Mouse (Mus musculus) forebrain, postnatal 0 days (tissue): Measurements from ENCODE around the gene Grk5. TPM values are rescaled to one million over a fixed set of nuclear protein-coding genes. Genes with fewer than 3 reads are reported as not detected.
A peak's percentile ranks its signal among the peaks of the same experiment; 100 is the strongest.

ENCODE experiments used
- ATAC-seq: fragments of 200-750 bp; cut with Nextera tagmentation; 2 replicates; pipeline ENCODE4 v1.8.0; 2017; ENCODE audit warnings: mild to moderate bottlenecking, moderate library complexity
- DNase-seq: peaks from one replicate; pipeline ENCODE4 v3.0.0-alpha.2; 2015
- H3K27ac ChIP-seq: fragments of 300-500 bp; sonication (generic); 2 replicates; pipeline ENCODE4 v1.5.1; 2014; ENCODE audit warnings: low read depth, mild to moderate bottlenecking, antibody characterized with exemption, low read length, moderate library complexity, mixed read lengths
- H3K27me3 ChIP-seq: fragments of 300-500 bp; sonication (generic); 2 replicates; pipeline ENCODE4 v1.6.1; 2014; ENCODE audit warnings: mild to moderate bottlenecking, low read length, mixed read lengths; ENCODE audit not compliant: insufficient read depth
- H3K36me3 ChIP-seq: fragments of 300-500 bp; sonication (generic); 2 replicates; pipeline ENCODE4 v1.6.1; 2014; ENCODE audit warnings: mild to moderate bottlenecking, moderate library complexity; ENCODE audit not compliant: insufficient read depth
- H3K4me1 ChIP-seq: fragments of 300-500 bp; sonication (generic); 2 replicates; pipeline ENCODE4 v1.6.1; 2014; ENCODE audit warnings: antibody characterized with exemption; ENCODE audit not compliant: insufficient read depth
- H3K4me2 ChIP-seq: fragments of 300-500 bp; sonication (generic); 2 replicates; pipeline ENCODE4 v1.6.1; 2014; ENCODE audit warnings: low read depth, mild to moderate bottlenecking, moderate library complexity
- H3K4me3 ChIP-seq: fragments of 300-500 bp; sonication (generic); 2 replicates; pipeline ENCODE4 v1.5.1; 2014; ENCODE audit warnings: low read depth, low read length, mixed read lengths
- H3K9ac ChIP-seq: fragments of 300-500 bp; sonication (generic); 2 replicates; pipeline ENCODE4 v1.6.1; 2014; ENCODE audit warnings: mild to moderate bottlenecking
- H3K9me3 ChIP-seq: fragments of 300-500 bp; sonication (generic); 2 replicates; pipeline ENCODE4 v1.6.1; 2016; ENCODE audit warnings: low read length
- CTCF ChIP-seq: sonication (generic); IDR thresholded peaks from 2 replicates; pipeline ENCODE4 v1.5.1; 2016; ENCODE audit warnings: antibody characterized with exemption, control low read depth, low read depth
- WGBS: fragments of 180-500 bp; shearing (Covaris S2); extraction: QIAGEN DNeasy Blood & Tissue Kit; methylation state at CpG from one replicate; pipeline ENCODE4 v1.1.7; 2014; 5-methylcytosine and 5-hydroxymethylcytosine counted together
- polyA plus RNA-seq: library from polyadenylated mRNA; unstranded; fragments of >200 nt; fragmentation: Nextera tagmentation; extraction: Ambion mirVana; gene quantifications from 2 replicates; pipeline ENCODE4 v1.2.1, GENCODE M21; 2015
- total RNA-seq: library from RNA; depleted of rRNA; stranded (reverse); fragments of >200 nt; gene quantifications from 2 replicates; pipeline ENCODE4 v1.2.3, GENCODE M21; 2014

The Grk5 gene
- total and polyA plus RNA-seq, 2 experiments from 2014 or later = 1.3 to 10.4 TPM

GRCm38 (mm10) chr19:60890391-60891122 lies 1.0 kb downstream of the Grk5 start:
- DNase-seq = no peak

GRCm38 (mm10) chr19:60891123-60891470 lies 1.5 kb downstream of the Grk5 start:
- no peak overlapping the region for H3K27ac ChIP-seq
- H3K9ac ChIP-seq = peak overlapping the region; percentile 31; the same call in 1 of the 2 replicates
- no peaks in the 10 kb centered on the region for H3K27me3 ChIP-seq

More at GRCm38 (mm10) chr19:60890391-60891122, 1.0 kb downstream of the Grk5 start:
- WGBS = 3% methylated on average over 41 of the region's 41 CpGs
- H3K4me3 ChIP-seq = peak overlapping the region; percentile 61
- H3K4me2 ChIP-seq = peak overlapping the region; percentile 65
- peak overlapping the region; percentile 90 for H3K27ac ChIP-seq
- peak overlapping the region; percentile 68 for H3K9ac ChIP-seq
- H3K9me3 ChIP-seq = no peaks in the 10 kb centered on the region
- ATAC-seq = peak; percentile 18
- no peak for TF ChIP-seq CTCF
- no peaks in the 10 kb centered on the region for H3K27me3 ChIP-seq
- H3K4me1 ChIP-seq = 0 out of 2 replicates have a peak, but pooled peaks cover 7% of the 10 kb centered on the region
- H3K36me3 ChIP-seq = no peaks in the 10 kb centered on the region

GRCm38 (mm10) chr19:60891934-60892547 lies 2.5 kb downstream of the Grk5 start:
- Histone ChIP-seq H3K27me3 (no peaks in the 10 kb centered on the region), H3K9me3 (no peaks in the 10 kb centered on the region), H3K36me3 (no peaks in the 10 kb centered on the region), H3K9ac (no peak overlapping the region), H3K27ac (no peak overlapping the region), H3K4me3 (peak overlapping the region; percentile 61; the same call in 1 of the 2 replicates), H3K4me2 (peak overlapping the region; percentile 65), H3K4me1 (0 out of 2 replicates have a peak, but pooled peaks cover 7% of the 10 kb centered on the region)
- no peak for ATAC-seq
- 34% methylated on average over 1 of the region's 1 CpGs for WGBS
- peak; percentile 15 for DNase-seq
- peak; percentile 68 for TF ChIP-seq CTCF

More at GRCm38 (mm10) chr19:60891123-60891470, 1.5 kb downstream of the Grk5 start:
- no peak for TF ChIP-seq CTCF
- H3K36me3 ChIP-seq = no peaks in the 10 kb centered on the region
- H3K4me2 ChIP-seq = peak overlapping the region; percentile 65
- DNase-seq (peak; percentile 34), ATAC-seq (no peak)
- no peaks in the 10 kb centered on the region for H3K9me3 ChIP-seq
- H3K4me1 ChIP-seq = 0 out of 2 replicates have a peak, but pooled peaks cover 7% of the 10 kb centered on the region
- 4% methylated on average over 4 of the region's 5 CpGs for WGBS
- peak overlapping the region; percentile 61 for H3K4me3 ChIP-seq

- no peak overlapping the region for H3K9ac ChIP-seq
Observed at GRCm38 (mm10) chr19:60895251-60895880, 5.8 kb downstream of the Grk5 start.

GRCm38 (mm10) chr19:60903139-60903538 lies 13.6 kb downstream of the Grk5 start:
- H3K9me3 ChIP-seq = no peaks in the 10 kb centered on the region
- no peak overlapping the region for H3K27ac ChIP-seq
- WGBS = 87% methylated on average over 1 of the region's 1 CpGs
- H3K4me3 ChIP-seq = no peak overlapping the region
- no peaks in the 10 kb centered on the region for H3K36me3 ChIP-seq
- no peaks in the 10 kb centered on the region for H3K4me1 ChIP-seq
- no peak for TF ChIP-seq CTCF
- H3K4me2 ChIP-seq = no peak overlapping the region
- ATAC-seq (no peak), DNase-seq (no peak)
- H3K27me3 ChIP-seq = no peaks in the 10 kb centered on the region
- H3K9ac ChIP-seq = no peak overlapping the region

More at GRCm38 (mm10) chr19:60895251-60895880, 5.8 kb downstream of the Grk5 start:
- no peak for TF ChIP-seq CTCF
- no peaks in the 10 kb centered on the region for H3K36me3 ChIP-seq
- no peaks in the 10 kb centered on the region for H3K9me3 ChIP-seq
- H3K27me3 ChIP-seq = no peaks in the 10 kb centered on the region
- H3K27ac ChIP-seq = no peak overlapping the region
- no peak overlapping the region for H3K4me2 ChIP-seq
- DNase-seq = no peak
- no peak overlapping the region for H3K4me3 ChIP-seq
- WGBS = 26% methylated on average over 3 of the region's 3 CpGs
- H3K4me1 ChIP-seq = 0 out of 2 replicates have a peak, but pooled peaks cover 7% of the 10 kb centered on the region
- no peak for ATAC-seq

GRCm38 (mm10) chr19:60903971-60904370 lies 14.4 kb downstream of the Grk5 start:
- TF ChIP-seq CTCF = no peak
- 69% methylated on average over 1 of the region's 1 CpGs for WGBS
- DNase-seq = no peak
- H3K27ac ChIP-seq = no peak overlapping the region
- H3K9me3 ChIP-seq = no peaks in the 10 kb centered on the region
- no peak overlapping the region for H3K4me2 ChIP-seq
- H3K4me3 ChIP-seq = no peak overlapping the region
- no peaks in the 10 kb centered on the region for H3K4me1 ChIP-seq
- H3K9ac ChIP-seq = no peak overlapping the region
- H3K36me3 ChIP-seq = no peaks in the 10 kb centered on the region
- ATAC-seq = no peak
- no peaks in the 10 kb centered on the region for H3K27me3 ChIP-seq
